Mouse (Mus musculus) R1 (cell line): ENCODE measurements around the gene Notch2.
"Not testable (repeated sequence)": the region's sequence is repeated elsewhere in the genome, so short reads cannot be mapped to it uniquely, and the experiment has no call there.

Experiments used
- DNase-seq: peaks from one replicate; pipeline ENCODE4 v3.0.0-alpha.2; 2018; ENCODE audit warnings: low read depth, low spot score

The Notch2 gene

GRCm38 (mm10) chr3:98094629-98095583 lies 81.6 kb downstream of the Notch2 start:
- DNase-seq = no peak

GRCm38 (mm10) chr3:98096981-98097380 lies 83.7 kb downstream of the Notch2 start:
- no peak for DNase-seq

- peak; percentile 12 for DNase-seq
Observed at GRCm38 (mm10) chr3:98098676-98099075, 85.3 kb downstream of the Notch2 start.

GRCm38 (mm10) chr3:98099287-98099686 lies 86.0 kb downstream of the Notch2 start:
- DNase-seq = peak; percentile 52

GRCm38 (mm10) chr3:98101541-98101940 lies 88.2 kb downstream of the Notch2 start:
- no peak for DNase-seq

- DNase-seq = no peak
Observed at GRCm38 (mm10) chr3:98104851-98105471, 91.6 kb downstream of the Notch2 start.

- DNase-seq = no peak
Observed at GRCm38 (mm10) chr3:98105496-98105895, 92.2 kb downstream of the Notch2 start.

- DNase-seq = no peak
Observed at GRCm38 (mm10) chr3:98106115-98106514, 92.8 kb downstream of the Notch2 start.

GRCm38 (mm10) chr3:98106590-98107313 lies 93.4 kb downstream of the Notch2 start:
- no peak for DNase-seq

GRCm38 (mm10) chr3:98108416-98108815 lies 95.1 kb downstream of the Notch2 start:
- no peak for DNase-seq

- DNase-seq = no peak
Observed at GRCm38 (mm10) chr3:98108866-98109265, 95.5 kb downstream of the Notch2 start.

GRCm38 (mm10) chr3:98110610-98111009 lies 97.3 kb downstream of the Notch2 start:
- DNase-seq = no peak

GRCm38 (mm10) chr3:98118252-98118651 lies 104.9 kb downstream of the Notch2 start:
- no peak for DNase-seq

GRCm38 (mm10) chr3:98119338-98119737 lies 106.0 kb downstream of the Notch2 start:
- no peak for DNase-seq

- DNase-seq = no peak
Observed at GRCm38 (mm10) chr3:98120884-98121283, 107.6 kb downstream of the Notch2 start.

GRCm38 (mm10) chr3:98127775-98128174 lies 114.4 kb downstream of the Notch2 start:
- DNase-seq = no peak

- DNase-seq = no peak
Observed at GRCm38 (mm10) chr3:98128716-98129115, 115.4 kb downstream of the Notch2 start.

- DNase-seq = not testable (repeated sequence)
Observed at GRCm38 (mm10) chr3:98132140-98132539, 118.8 kb downstream of the Notch2 start.

GRCm38 (mm10) chr3:98132636-98133035 lies 119.3 kb downstream of the Notch2 start:
- no peak for DNase-seq

GRCm38 (mm10) chr3:98141456-98141855 lies 128.1 kb downstream of the Notch2 start:
- DNase-seq = no peak

- no peak for DNase-seq
Observed at GRCm38 (mm10) chr3:98142862-98143261, 129.5 kb downstream of the Notch2 start.

- no peak for DNase-seq
Observed at GRCm38 (mm10) chr3:98145204-98145603, 131.9 kb downstream of the Notch2 start.
